Mouse (Mus musculus): ENCODE results near the gene Grm4. TPM values are rescaled to one million over a fixed set of nuclear protein-coding genes. Genes with fewer than 3 reads are reported as not detected.

Gene Grm4
- polyA plus RNA-seq, 1 experiment from 2014 or later, result 10.1 TPM

- Histone ChIP-seq H3K27me3 (ENCODE audit: control insufficient read depth, insufficient read depth, low read length) (peaks cover 6% of the 10 kb centered on the region; the same call in 1 of the 2 replicates), H3K36me3 (ENCODE audit: control insufficient read depth, insufficient read depth, low read length) (no peaks in the 10 kb centered on the region), H3K9me3 (ENCODE audit: control insufficient read depth, low read length) (no peaks in the 10 kb centered on the region), H3K9ac (replicated peaks; ENCODE audit: low read length) (no peak overlapping the region), H3K4me1 (ENCODE audit: control insufficient read depth, insufficient read depth, low read length) (peaks cover 30% of the 10 kb centered on the region), H3K4me2 (ENCODE audit: low read length) (peak overlapping the region; percentile 82; the same call in 1 of the 2 replicates), H3K27ac (replicated peaks; ENCODE audit: low read depth, low read length) (no peak overlapping the region), H3K4me3 (replicated peaks; ENCODE audit: low read depth, low read length) (no peak overlapping the region)
- 45% methylated on average over 20 of the region's 20 CpGs for WGBS
- DNase-seq (no peak), ATAC-seq (ENCODE audit: low FRiP score, low TSS enrichment) (no peak)
These were observed 33.1 kb upstream of the Grm4 start for GRCm38 (mm10) chr17:27554062-27554960.

DNA sequence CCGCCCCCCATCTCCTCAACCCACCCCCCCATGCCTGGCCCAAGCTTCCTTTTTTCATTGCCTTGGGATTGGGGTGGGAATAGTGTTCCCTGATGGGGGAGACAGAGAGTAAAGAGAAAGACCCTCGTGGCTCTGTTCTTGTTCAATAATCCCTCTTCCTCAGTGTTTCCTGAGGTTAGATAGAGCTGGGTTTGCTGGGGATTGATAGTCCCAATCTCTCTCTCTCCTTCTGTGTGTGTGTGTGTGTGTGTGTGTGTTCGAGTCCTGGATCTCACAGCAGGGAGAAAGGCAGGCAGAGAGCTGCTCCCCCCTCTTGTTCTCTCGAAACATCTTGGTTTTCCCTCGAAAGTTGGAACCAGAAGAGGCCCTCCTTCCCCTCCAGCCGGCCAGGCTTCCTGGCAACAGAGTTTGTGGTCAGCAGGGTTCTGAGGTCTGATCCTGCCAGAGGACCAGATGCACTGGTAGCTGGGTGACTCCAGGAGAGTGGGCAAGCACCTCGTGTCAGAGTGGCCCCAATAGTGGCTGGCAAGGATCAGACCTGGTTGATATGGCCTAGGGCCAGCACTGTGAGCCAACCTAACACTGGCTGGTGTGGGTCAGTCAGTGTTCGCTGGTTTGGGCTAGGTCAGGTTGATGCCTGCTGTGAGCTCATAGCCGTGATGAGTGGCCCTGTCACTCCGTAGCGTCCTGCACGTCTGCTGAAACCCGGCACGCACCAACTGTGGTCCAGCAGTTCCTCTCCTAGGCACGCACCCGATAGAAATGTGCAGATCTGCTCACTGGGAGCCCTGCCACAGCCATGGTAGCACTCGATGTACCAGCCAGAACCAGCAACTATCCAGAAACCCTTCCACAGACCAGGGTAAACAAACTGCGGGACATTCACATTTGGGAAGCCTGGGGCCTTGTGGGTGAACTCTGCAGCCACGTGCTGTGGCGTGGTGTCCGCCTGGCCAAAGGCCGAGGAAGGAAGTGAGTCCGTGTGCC is 31.3 kb upstream of the Grm4 start:
- Histone ChIP-seq H3K4me1 (ENCODE audit: control insufficient read depth, insufficient read depth, low read length) (peaks cover 15% of the 10 kb centered on the region), H3K36me3 (ENCODE audit: control insufficient read depth, insufficient read depth, low read length) (no peaks in the 10 kb centered on the region), H3K27me3 (ENCODE audit: control insufficient read depth, insufficient read depth, low read length) (peaks cover 6% of the 10 kb centered on the region; the same call in 1 of the 2 replicates), H3K27ac (replicated peaks; ENCODE audit: low read depth, low read length) (no peak overlapping the region), H3K9ac (replicated peaks; ENCODE audit: low read length) (no peak overlapping the region), H3K9me3 (ENCODE audit: control insufficient read depth, low read length) (no peaks in the 10 kb centered on the region), H3K4me2 (ENCODE audit: low read length) (no peak overlapping the region), H3K4me3 (replicated peaks; ENCODE audit: low read depth, low read length) (no peak overlapping the region)
- 76% methylated on average over 23 of the region's 23 CpGs for WGBS
- no peak for ATAC-seq (ENCODE audit: low FRiP score, low TSS enrichment)
- no peak for DNase-seq

DNA sequence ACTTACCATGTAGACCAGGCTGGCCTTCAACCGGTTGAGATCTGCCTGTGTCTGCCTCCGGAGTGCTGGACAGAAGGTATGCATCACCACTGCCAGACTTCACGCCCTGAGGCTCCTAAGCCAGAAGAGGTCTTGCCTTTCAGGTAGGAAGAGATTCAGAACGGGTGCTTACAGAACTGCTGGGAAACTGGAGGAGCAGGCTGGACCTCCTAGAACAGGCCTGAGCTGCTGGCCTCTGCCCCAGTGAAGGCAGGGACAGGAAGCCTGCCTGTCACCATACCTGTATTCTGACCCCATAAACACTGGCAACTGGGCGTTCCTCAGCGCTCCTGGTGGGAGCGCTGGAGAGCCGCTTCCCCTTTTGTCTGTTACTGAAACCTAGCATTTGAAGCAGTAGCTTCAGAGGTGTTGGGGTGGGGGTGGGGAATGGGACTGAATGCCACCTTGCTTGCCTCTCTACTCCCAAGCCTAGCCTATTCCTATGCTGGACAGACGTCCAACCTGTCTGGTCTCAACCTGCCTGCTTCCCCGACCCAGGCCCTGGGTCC is 30.3 kb upstream of the Grm4 start:
- Histone ChIP-seq H3K4me1 (ENCODE audit: control insufficient read depth, insufficient read depth, low read length) (peaks cover 15% of the 10 kb centered on the region), H3K27me3 (ENCODE audit: control insufficient read depth, insufficient read depth, low read length) (peaks cover 6% of the 10 kb centered on the region; the same call in 1 of the 2 replicates), H3K27ac (replicated peaks; ENCODE audit: low read depth, low read length) (no peak overlapping the region), H3K36me3 (ENCODE audit: control insufficient read depth, insufficient read depth, low read length) (no peaks in the 10 kb centered on the region), H3K9me3 (ENCODE audit: control insufficient read depth, low read length) (no peaks in the 10 kb centered on the region), H3K4me3 (replicated peaks; ENCODE audit: low read depth, low read length) (no peak overlapping the region), H3K4me2 (ENCODE audit: low read length) (no peak overlapping the region), H3K9ac (replicated peaks; ENCODE audit: low read length) (no peak overlapping the region)
- DNase-seq (no peak), ATAC-seq (ENCODE audit: low FRiP score, low TSS enrichment) (no peak)
- 67% methylated on average over 10 of the region's 10 CpGs for WGBS

- Histone ChIP-seq H3K9me3 (ENCODE audit: control insufficient read depth, low read length) (no peaks in the 10 kb centered on the region), H3K4me3 (replicated peaks; ENCODE audit: low read depth, low read length) (no peak overlapping the region), H3K4me1 (ENCODE audit: control insufficient read depth, insufficient read depth, low read length) (0 out of 2 replicates have a peak, but pooled peaks cover 3% of the 10 kb centered on the region), H3K27ac (replicated peaks; ENCODE audit: low read depth, low read length) (no peak overlapping the region), H3K36me3 (ENCODE audit: control insufficient read depth, insufficient read depth, low read length) (no peaks in the 10 kb centered on the region), H3K27me3 (ENCODE audit: control insufficient read depth, insufficient read depth, low read length) (no peaks in the 10 kb centered on the region), H3K9ac (replicated peaks; ENCODE audit: low read length) (no peak overlapping the region), H3K4me2 (ENCODE audit: low read length) (no peak overlapping the region)
- ATAC-seq (ENCODE audit: low FRiP score, low TSS enrichment), result no peak
- no peak for DNase-seq
- WGBS, result 34% methylated on average over 8 of the region's 8 CpGs
These were observed 28.0 kb upstream of the Grm4 start for GRCm38 (mm10) chr17:27549234-27549633.

GRCm38 (mm10) chr17:27547253-27547868 is 26.2 kb upstream of the Grm4 start:
- Histone ChIP-seq H3K4me1 (ENCODE audit: control insufficient read depth, insufficient read depth, low read length) (0 out of 2 replicates have a peak, but pooled peaks cover 3% of the 10 kb centered on the region), H3K27me3 (ENCODE audit: control insufficient read depth, insufficient read depth, low read length) (no peaks in the 10 kb centered on the region), H3K4me3 (replicated peaks; ENCODE audit: low read depth, low read length) (no peak overlapping the region), H3K36me3 (ENCODE audit: control insufficient read depth, insufficient read depth, low read length) (no peaks in the 10 kb centered on the region), H3K9ac (replicated peaks; ENCODE audit: low read length) (no peak overlapping the region), H3K4me2 (ENCODE audit: low read length) (no peak overlapping the region), H3K9me3 (ENCODE audit: control insufficient read depth, low read length) (no peaks in the 10 kb centered on the region), H3K27ac (replicated peaks; ENCODE audit: low read depth, low read length) (no peak overlapping the region)
- ATAC-seq (ENCODE audit: low FRiP score, low TSS enrichment) (no peak), DNase-seq (no peak)
- 75% methylated on average over 9 of the region's 9 CpGs for WGBS

DNA sequence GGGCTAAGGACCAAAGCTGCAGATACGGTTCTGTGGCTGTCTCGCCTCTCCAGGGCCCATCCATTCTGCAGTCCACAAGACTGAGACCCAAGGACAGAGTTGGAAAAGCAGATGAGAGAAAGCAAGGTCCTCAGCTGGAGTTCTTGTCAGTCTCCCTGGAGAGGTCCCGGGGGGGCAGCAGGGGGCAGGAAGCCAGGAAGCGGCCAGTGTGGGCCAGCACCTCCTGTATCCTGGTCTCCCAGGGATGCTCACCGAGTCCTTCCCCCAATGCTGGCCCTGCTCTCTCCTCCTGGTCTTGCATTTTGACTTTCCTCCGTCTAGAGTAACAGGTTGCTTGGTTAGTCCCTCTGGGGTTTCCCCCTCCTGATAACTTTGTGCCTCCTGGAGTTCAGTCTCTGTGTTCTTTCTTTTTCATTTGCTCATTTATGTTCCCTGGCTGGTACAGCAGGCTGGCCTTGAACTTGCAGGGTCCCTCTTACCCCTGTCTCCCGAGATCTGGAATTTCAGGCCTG is 25.4 kb upstream of the Grm4 start:
- Histone ChIP-seq H3K27me3 (ENCODE audit: control insufficient read depth, insufficient read depth, low read length) (no peaks in the 10 kb centered on the region), H3K4me2 (ENCODE audit: low read length) (no peak overlapping the region), H3K4me3 (replicated peaks; ENCODE audit: low read depth, low read length) (no peak overlapping the region), H3K36me3 (ENCODE audit: control insufficient read depth, insufficient read depth, low read length) (no peaks in the 10 kb centered on the region), H3K27ac (replicated peaks; ENCODE audit: low read depth, low read length) (no peak overlapping the region), H3K4me1 (ENCODE audit: control insufficient read depth, insufficient read depth, low read length) (0 out of 2 replicates have a peak, but pooled peaks cover 3% of the 10 kb centered on the region), H3K9ac (replicated peaks; ENCODE audit: low read length) (no peak overlapping the region), H3K9me3 (ENCODE audit: control insufficient read depth, low read length) (no peaks in the 10 kb centered on the region)
- DNase-seq (no peak), ATAC-seq (ENCODE audit: low FRiP score, low TSS enrichment) (no peak)
- 66% methylated on average over 7 of the region's 7 CpGs for WGBS

DNA sequence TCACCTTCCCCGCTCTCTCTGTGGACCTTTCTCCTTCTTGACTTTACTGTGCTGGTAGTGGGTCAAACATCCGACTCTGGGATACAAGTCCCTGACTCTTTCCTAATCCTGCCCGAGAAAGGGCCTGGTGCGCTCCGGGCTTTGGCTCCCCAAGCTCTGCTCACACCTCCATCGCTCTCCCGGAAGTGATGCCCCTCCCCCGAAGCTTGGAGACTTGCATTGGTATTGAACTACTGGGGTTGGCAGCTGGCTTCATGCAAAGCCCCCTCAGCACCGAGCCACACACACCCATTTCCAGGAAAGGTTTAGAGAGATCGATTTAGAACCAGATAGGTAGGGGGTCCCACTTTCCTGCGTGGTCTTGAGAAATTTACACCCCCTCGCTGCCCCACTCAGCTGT is 24.8 kb upstream of the Grm4 start:
- no peaks in the 10 kb centered on the region for H3K9me3 ChIP-seq (ENCODE audit: control insufficient read depth, low read length)
- H3K36me3 ChIP-seq (ENCODE audit: control insufficient read depth, insufficient read depth, low read length), result no peaks in the 10 kb centered on the region
- no peak for DNase-seq
- H3K4me2 ChIP-seq (ENCODE audit: low read length), result no peak overlapping the region
- H3K4me1 ChIP-seq (ENCODE audit: control insufficient read depth, insufficient read depth, low read length), result 0 out of 2 replicates have a peak, but pooled peaks cover 3% of the 10 kb centered on the region
- no peak overlapping the region for H3K4me3 ChIP-seq (replicated peaks; ENCODE audit: low read depth, low read length)
- no peak overlapping the region for H3K27ac ChIP-seq (replicated peaks; ENCODE audit: low read depth, low read length)
- ATAC-seq (ENCODE audit: low FRiP score, low TSS enrichment), result no peak
- WGBS, result 45% methylated on average over 12 of the region's 12 CpGs
- no peaks in the 10 kb centered on the region for H3K27me3 ChIP-seq (ENCODE audit: control insufficient read depth, insufficient read depth, low read length)
- no peak overlapping the region for H3K9ac ChIP-seq (replicated peaks; ENCODE audit: low read length)

DNA sequence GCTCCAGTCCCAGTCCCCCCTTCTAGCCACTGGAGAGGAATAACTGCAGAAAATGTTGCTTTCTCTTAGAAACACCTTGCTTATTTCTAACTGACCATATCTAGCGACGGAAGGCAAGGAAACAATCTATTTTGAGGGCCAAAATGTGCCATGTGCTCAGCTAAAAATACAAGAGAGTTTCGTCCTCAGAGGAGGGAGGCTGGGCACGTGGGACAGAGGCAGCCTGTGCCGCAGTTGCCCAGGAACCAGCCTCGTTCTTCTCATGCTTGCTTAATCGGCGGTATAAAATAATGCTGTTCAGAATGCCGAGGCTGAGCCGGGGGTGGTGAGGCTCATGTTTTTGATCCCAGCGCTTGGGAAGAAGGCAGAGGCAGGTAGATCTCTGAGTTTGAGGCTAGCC is 23.3 kb upstream of the Grm4 start:
- Histone ChIP-seq H3K36me3 (ENCODE audit: control insufficient read depth, insufficient read depth, low read length) (no peaks in the 10 kb centered on the region), H3K9ac (replicated peaks; ENCODE audit: low read length) (no peak overlapping the region), H3K4me1 (ENCODE audit: control insufficient read depth, insufficient read depth, low read length) (0 out of 2 replicates have a peak, but pooled peaks cover 3% of the 10 kb centered on the region), H3K4me3 (replicated peaks; ENCODE audit: low read depth, low read length) (no peak overlapping the region), H3K27ac (replicated peaks; ENCODE audit: low read depth, low read length) (no peak overlapping the region), H3K27me3 (ENCODE audit: control insufficient read depth, insufficient read depth, low read length) (no peaks in the 10 kb centered on the region), H3K9me3 (ENCODE audit: control insufficient read depth, low read length) (no peaks in the 10 kb centered on the region), H3K4me2 (ENCODE audit: low read length) (no peak overlapping the region)
- no peak for ATAC-seq (ENCODE audit: low FRiP score, low TSS enrichment)
- DNase-seq, result no peak
- WGBS, result 78% methylated on average over 11 of the region's 11 CpGs
